Mouse (Mus musculus): ENCODE results near the gene Rab3gap2.
"Not testable (repeated sequence)": the region's sequence is repeated elsewhere in the genome, so short reads cannot be mapped to it uniquely, and the experiment has no call there.

Gene Rab3gap2

DNA sequence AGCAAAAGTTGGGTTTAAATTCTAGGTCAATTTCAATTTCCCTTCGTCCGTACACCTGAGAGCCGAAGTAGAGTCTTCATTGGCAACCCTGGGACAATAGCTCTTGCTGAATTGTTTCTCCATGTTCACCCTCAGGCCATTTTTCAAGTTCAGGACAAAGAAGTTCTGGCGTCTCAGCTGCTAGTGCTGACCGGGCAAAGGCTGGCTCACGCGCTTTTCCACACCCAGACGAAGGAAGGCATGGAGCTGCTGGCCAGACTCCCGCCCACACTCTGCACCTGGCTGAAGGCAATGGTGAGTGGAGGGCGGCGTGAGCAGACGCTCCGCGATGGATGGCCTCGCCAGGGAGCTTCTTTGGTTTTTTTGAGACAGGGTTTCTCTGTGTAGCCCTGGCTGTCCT, 79.3 kb downstream of the Rab3gap2 start:
- no peak for DNase-seq

DNA sequence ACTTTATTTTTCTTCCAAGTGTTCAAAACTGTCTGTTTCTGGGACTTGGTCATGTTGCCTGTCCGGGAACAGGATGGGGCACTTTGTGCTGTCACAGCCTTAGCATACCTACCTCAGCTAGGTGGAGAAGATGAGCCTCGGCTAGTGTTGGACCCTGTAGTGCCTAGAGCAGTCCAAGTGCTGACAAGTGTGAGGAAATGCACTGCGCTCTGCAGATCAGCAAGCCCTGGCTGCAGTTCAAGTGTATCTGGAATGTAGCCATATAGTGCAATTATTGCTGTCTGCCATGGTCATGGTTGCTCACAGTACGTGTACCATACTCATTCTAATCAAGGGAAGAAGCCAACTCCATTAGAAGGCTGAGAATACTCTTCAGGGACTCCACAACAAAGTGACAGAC, 80.8 kb downstream of the Rab3gap2 start:
- DNase-seq = no peak

DNA sequence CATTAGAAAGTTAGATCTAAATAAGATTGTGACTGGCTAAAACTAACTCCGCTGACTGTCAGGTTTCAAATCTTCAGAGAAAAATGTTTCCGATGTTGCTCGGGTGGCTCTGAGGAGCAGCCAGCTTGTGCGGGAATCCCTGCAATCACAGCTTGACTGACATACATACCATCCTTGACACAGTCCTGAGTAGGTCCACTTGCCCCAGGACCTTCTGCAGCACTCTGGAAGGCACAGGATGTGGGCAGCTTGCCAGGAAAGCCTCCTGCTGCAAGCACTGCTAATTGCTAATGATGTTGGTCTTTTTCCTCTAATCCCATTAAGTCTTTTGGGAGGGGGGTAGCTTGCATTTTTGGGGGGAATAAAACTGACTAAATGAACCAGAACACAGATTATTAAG, 81.3 kb downstream of the Rab3gap2 start:
- DNase-seq = no peak

DNA sequence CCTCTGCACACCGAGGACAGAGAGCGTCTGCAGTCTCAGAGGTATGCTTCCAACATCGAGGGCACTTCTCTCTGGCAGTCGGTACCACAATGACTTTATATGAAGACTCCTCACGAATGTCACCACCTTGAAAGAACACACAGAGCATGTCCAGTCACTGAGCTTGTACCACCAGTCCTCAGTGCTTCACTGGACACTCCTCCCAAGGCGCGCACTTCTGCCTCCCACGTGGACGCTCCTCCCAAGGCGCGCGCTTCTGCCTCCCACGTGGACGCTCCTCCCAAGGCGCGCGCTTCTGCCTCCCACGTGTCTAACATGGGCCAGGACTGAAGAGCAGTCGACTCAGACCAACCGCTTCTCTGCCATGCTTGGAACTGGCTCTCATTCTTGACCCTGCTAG, 83.1 kb downstream of the Rab3gap2 start:
- no peak for DNase-seq

DNA sequence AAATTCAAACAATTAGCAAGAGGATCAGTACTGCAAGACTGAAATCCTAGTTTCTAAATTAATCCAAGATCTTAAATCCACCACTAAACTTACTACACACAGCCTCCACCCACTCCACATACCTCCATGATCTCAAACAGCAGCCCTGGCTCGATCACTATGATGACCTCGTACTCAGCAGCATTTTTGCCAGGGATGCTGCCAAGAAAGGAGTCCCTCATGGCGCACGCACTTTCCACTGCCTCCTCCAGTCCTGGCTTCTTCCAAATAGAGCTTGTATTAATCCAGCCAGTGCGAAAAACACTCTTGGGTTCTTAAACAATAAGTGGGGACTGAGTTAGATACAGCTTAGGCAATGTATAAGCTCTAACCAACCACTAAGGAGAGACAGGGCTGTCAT, 85.3 kb downstream of the Rab3gap2 start:
- DNase-seq = no peak

DNA sequence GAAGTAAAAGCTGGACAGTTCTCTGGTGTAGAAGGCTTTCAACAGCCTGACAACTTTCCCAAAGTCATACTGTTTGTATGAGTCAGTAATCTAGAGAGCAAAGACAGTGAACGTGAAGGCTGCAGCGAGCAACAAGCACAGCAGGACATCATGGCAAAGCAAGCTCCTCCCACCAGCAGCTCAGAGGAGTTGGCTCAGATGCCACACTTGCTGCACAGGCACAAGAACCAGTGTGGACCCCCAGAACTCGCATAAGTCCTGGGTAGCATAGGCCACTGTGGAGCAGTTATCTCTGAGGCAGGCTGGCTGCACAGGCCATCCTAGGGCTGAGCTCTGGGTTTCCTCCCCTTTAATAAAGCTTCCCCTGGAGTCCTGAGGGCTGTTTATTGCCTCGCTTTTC, 87.4 kb downstream of the Rab3gap2 start:
- DNase-seq = no peak

DNA sequence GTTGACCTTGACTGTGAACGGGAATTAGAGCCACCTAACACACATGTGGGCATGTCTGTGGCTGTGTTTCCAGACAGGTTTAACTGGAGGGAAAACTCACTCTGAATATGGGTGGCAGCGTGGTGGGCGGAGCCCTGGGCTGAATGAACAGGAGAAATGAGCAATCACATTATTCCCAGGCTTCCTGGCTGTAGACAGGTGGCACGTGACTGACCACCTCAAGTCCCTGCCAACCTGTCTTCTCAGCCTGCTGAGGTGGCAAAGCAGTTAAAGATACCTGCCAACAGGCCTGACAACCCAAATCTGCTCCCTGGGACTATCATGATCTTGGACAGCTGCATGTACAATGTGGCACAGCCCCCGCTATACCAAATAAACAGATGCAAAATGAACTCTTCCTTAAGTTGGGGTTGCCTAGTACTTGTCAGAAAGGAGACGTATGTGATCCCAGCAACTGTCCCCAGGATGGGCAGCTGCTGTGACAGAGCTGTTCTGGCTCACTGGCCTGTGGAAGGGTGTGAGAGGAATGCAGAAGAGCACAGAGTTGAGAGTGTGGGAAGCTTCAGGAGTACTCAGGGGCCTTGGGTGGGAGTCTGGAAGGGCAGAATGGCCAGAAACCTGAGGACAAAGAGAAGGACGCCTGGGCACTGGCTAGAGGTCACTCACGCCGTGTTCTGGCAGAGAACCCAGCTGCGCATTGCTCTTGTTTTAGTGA, 88.9 kb downstream of the Rab3gap2 start:
- no peak for DNase-seq

DNA sequence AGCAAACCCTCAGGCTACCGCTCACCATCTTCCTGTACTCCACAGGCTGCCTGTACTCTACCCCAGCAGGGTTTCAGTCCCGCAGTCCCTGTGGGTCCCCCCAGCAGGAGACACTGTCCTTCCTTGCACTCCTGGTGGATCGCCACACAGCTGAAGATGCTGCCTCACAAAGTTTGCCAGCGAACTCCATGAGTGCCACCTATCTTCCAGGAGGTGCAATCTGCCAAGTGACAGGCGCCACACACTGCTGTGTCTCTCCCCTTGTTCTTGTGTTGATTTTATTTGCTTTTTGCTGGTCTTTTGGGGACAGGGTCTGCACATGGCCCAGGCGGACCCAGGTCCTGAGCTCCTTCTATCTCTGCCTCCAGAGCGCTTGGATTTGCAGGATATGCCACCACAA, 92.9 kb downstream of the Rab3gap2 start:
- no peak for DNase-seq

DNA sequence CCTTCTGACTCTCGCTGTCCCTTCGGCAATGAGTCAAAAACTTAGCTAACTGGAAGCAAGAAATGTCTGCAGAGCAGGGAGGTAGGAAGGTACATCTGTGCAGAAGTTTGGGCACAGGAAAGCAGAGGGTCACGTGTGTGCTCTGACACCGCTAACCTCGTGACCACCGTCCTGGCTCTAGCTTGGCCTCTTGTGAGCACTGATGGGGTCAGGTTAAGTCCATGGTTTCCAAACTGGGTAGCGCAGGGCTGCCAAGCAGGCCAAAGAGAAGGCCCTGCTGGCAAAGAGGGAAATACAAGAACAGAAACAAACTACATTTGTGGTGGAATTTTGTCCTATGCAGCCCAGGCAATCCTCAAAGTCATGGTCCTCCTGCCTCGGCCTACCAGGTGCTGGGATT, 94.6 kb downstream of the Rab3gap2 start:
- DNase-seq = no peak

DNA sequence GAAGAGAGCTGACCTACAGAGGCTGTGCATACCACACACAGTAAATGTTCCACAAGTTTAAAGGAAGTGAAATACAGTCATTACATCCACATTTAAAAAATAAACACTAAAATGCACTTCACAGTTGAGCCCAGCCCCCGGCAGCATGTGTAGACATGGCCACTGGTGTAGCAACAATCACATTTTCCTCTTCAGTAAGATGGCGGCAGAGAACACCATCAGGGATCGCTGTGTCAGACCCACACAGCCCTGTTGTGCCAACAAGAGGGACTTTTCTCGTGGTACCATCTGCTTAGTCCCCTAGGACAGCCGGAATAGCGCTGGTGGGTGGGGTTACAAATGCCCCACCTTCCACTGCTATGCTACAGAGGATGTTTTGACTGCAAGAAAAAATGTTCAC, 98.9 kb downstream of the Rab3gap2 start:
- no peak for DNase-seq

DNA sequence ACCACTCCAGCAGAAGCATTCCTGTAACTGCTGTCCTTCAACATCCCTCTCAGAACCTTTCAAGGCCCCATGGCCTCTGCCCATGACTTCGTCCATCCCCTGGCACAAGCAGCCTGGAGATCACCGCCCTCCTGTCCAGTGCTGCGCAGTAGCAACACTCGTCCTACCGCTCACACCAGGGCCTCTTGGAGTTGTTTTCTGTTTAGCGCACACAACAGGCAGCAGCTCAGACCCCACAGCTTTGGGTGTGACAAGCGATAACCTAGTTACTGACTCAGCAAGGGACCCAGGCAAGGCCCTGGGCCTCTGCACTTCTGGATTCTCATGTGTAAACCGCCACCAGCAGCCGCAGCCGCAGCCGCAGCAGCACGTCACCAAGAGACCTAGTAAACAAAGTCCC, 102.9 kb downstream of the Rab3gap2 start:
- DNase-seq = no peak

DNA sequence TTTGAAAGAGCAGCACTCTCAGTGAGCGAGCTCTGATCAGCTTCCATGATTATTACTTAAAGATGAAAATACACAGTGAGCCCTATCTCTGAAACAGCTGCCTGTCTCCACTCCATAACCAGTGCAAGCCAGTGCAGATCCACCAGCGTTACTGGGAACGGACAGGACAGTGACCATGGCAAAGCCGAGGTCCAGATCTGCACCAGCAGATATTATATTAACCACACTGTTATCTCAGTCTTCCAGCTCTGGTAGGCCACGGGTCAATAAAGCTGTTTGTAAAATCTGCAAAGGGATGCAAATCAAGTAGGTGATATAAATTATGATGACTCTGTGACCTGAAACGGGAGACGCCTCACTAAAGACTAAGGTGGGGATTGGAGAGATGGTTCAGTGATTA, 103.7 kb downstream of the Rab3gap2 start:
- DNase-seq = no peak

DNA sequence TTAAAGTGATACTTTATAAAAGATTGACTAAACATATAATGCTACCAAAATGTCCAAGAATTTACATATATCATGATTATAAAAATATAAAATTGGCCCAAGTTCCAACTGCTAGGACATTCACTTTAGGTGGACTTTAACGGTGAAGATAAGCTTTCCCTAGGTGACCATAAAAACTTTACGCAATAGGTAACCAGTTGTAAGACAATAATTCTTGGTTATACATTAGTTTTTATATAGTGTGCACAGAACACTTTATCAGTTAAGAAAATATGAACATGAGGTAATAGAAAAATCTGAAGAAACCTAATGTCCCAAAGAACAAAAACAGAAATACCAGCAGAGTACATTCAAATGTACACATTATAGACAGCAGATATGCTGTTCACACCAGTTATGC, 104.4 kb downstream of the Rab3gap2 start:
- no peak for DNase-seq

DNA sequence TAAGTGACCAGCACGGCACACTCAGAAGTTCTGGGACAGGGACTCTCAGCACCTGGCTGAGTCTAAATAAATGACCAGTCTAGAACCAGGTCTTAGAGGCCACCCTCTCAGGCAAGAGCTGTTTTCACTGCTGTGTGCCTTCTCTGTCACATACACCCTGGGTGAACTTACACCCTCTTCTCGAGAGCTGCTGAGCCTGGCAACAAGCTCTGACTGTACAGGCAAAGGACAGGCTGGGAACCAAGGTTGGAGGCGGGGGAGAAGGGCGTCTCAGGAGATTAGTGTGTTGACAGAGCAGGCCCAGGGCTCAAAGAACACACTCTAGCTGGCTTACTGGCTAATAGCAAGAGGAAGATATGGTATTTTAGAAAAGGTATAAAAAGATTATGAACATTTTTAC, 105.0 kb downstream of the Rab3gap2 start:
- no peak for DNase-seq

DNA sequence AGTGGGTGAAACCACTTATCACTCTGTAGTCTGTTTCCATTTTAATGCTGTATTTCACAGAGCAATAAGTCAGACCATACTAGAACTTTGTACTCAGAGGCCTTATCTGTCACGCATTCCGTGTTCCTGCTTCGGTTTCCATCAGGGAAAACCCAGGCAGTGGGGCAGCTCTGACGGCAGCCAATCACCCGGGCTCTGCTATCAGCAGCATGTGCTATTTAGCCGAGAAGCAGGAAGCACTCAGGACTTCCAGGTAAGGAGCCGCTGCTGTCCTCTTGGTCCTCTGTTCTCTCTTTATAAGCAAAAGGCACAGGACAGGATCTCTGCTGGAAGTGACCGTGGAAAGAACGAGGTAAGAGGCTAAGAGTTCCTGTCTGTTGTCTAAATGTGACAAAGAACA, 108.0 kb downstream of the Rab3gap2 start:
- DNase-seq = no peak

DNA sequence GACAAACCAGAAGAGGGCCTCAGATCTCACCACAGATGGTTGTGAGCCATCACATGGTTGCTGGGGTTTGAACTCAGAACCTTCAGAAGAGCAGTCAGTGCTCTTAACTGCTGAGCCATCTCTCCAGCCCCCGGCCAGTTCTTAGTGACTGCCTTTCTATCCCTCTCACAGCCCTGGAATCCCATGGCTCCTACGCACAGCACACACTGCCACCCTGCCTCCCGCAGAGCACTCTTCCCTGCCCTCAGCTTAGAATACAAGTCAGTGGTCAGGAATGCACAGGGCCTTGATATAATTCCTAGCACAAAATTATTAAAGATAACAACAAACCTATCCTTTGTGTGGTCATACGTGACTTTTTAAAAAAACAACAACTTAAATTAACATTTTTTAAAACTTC, 110.6 kb downstream of the Rab3gap2 start:
- no peak for DNase-seq

DNA sequence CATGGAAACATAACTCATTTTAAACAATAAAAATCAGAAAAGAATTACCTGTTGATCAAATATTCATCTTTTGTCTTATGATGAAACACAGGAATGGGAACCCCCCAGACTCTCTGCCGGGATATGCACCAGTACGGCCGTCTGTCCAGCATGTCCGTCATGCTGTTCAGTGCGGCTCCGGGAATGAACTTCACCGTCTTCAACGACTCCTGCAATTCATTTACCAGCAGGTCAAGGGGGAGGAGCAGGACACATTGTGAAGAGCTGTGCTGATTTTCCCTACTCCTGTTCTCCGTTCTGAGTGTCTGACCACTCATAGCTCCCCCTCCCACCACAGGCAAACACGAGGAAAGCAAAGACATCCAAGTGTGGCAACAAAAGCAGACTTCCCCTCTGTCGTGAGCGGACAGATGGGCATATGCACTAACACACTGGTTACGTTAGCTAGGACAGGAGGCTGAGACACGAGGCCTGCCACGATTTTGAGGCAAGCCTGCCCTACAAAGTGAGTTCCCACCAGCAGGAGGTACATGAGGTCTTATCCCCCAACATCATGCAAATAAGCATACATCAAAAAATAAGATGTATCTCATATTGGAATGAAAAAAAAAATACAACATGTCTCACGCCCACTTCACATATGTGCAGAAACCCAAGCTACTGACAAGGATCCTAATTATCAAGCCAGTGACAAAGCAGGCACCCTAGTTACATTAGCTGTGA, 112.1 kb downstream of the Rab3gap2 start:
- no peak for DNase-seq

DNA sequence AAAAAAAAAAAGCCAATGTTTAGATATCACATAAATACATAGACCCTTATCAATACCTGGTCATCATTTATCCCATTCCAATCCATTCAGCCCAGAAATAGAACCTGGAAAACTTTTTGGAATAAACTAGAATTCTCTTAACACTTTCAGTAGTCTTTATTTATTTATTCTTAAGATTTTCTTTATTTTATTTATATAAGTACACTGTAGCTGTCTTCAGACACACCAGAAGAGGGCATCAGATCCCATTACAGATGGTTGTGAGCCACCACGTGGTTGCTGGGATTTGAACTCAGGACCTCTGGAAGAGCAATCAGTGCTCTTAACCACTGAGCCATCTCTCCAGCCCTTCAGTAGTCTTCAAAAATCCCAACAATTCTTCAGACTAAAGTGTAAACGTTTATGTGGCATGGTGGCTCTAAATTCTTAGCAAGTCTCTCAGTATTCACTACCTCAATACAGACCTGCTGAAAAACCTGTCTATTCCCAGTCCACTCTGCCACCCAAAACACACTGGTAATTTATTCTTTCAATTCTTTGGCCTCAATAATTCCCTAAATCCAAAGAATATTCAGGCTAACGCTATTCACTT, 123.9 kb downstream of the Rab3gap2 start:
- not testable (repeated sequence) for DNase-seq

DNA sequence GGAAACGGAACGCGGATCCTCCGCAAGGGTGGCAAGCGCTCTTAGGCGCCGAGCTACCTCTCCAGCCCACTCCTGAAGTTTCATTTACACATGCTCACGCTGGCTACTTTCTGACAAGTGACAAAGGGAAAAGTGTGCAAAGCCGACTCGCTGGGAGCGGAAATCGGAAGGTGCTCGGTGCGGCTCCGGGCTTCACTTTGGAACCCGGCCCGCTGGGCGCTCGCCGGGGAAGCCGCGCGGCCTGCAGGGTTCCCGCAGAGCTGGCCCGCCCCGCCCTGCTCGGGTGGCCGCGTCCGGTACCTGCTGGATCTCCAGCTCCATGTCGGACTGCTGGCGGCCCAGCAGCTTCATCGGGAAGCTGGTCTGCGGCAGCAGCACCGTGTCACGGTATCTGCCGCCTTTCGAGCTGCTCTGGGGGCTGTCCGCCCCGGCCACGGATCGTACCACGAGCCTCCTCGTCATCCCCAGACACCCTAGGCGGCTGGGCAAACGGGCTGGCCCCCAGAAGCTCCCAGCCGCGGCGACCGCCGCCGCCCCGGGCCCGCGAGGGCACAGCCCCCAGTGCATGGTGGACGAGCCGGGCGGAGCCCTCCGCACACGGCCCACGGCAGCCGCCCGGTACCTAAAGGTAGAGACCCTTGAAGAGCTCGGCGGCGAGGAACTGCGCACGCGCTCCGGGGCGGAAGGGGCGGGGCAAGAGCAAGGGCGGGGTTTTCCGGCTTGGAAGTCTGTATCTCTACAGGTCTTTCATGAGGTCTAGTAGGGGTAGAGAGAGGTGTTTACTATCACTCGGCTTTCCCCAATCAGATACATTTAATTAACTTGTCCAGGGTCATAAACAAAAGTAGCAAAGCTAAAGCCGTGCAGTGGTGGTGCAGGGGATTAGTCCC, 125.0 kb downstream of the Rab3gap2 start, which contains the start of gene Iars2:
TSS of gene Iars2 (minus strand) at position 676 of the 890 bp plus-strand sequence.
- peak; percentile 94 to 96 for DNase-seq

DNA sequence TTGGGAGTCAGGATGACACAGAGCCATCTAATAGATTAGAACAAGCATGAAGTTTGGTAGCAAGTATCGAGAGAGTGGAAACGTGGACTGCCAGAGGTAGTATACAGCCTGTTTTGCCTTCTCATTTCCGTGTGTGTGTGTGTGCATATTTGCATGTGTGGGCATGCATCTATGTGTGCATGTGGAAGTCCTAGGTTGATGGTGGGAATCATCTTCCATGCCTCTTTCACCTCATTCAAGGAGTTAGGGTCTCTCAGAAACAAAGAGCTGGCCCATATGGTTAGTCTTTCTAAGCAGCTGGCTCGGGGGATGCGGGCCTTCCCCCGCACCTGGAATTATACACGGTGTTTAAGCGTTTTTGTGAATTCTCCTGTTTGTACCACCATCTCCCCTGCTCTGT, 125.9 kb downstream of the Rab3gap2 start:
- no peak for DNase-seq

DNA sequence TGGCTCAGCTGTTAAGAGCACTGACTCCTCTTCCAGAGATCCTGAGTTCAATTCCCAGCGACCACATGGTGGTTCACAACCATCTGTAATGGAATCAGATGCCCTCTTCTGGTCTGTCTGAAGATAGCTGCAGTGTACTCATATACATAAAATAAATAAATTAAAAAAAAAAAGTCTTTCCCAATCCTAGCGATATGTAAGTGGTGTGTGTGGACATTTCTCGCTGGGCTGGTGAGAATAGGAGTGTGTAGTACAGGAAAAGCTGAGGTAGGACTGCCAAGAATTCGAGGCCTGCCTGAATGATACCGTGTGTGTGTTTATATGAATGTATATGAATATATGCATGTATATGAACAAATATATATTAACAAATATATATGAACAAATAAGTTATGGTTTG, 127.4 kb downstream of the Rab3gap2 start:
- DNase-seq = no peak

DNA sequence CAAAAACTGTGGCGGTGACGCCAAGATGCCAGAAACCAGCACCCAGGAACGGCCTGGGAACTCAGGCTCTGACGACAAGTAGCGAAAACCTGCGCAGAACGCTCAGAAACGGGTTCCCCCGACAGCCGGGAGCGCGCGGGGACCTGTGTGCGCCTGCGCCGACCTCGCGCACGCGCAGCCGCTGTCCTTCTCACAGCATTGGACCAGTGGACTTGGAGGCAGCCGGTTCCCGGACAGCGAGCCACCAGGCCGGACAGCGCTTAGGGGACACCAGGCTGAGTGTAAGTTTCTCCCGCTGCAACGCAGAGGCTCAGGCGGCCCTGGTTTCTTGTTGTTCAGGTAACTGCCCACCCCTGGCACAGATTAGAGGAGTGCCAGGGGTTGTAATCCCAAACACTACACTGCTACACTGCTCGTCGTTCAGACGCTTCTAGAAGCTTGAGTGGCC, 128.1 kb downstream of the Rab3gap2 start, which contains the start of gene Bpnt1:
TSS of gene Bpnt1 (plus strand) at position 167 of the 448 bp plus-strand sequence.
- peak; percentile 75 to 81 for DNase-seq

DNA sequence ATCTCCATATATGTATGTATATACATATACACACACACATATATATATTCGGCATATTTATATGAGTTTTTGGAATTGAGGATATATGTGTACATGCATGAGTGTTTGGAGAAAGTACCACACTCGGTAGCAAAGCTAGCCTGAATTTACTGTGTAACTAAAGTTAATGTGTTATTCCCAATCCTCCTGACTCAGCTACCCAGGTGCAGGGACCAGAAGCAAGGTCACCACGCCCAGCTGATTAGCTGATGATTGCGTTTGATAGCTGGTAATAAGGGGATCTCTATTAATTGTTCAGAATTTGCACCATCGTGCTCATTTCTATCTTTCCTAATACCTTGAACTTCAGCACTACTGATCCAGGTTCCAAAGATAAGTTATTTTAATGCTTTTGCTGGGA, 129.7 kb downstream of the Rab3gap2 start:
- DNase-seq = no peak

Measured in thymus, postnatal 36 days (tissue).